Comparison of ENCODE assay signal across 20 mouse cellular contexts in the genomic region with DNA sequence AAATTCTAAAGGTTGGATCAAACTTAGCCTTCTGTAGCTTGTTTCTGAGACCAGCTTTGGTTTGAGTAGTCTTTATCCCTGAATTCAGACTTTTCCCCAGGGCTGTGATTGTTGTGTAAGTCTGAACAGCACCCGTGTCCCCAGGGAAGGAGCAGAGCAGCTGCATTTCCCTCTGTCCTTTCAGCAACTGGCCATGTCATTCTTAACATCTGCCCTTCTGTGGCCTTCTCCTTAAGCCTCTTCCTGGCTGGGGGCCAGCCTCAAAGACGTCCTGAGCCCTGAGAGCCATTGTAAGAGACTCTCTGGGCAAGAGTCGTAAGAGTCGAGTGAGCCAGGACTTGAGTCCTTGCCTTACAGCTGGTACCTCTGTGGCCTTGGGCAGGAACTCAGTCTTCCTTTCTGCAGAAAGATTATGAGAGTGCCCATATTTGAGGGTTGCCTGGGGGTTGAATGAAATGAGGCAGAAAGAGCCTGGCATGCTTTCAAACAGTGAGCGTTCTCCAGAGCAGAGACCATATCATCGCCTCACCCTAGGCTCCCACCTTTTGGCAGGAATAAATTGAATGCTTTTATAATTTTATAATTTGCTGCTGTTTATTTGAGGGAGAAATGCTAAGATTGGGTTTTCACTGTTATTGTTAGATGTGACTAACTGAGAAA. TPM values are rescaled to one million over a fixed set of nuclear protein-coding genes. Genes with fewer than 3 reads are reported as not detected.
A peak's percentile ranks its signal among the peaks of the same experiment; 100 is the strongest.
DNase-seq lines count a peak whose midpoint lies in the region; ATAC-seq and TF ChIP-seq lines count a peak whose summit lies in the region.
"Had no signal": no experiment of that assay in that cellular context is flagged by ENCODE, and none has a peak within 500 bp of the region (broad histone marks: within the 10 kb centered on the region; RNA-seq: fewer than 3 reads in every experiment).

No protein-coding gene starts in this region.

- H3K9me3 ChIP-seq in heart, embryonic 12.5 days (replicated peaks) = no peaks in the 10 kb centered on the region
- no peaks in the 10 kb centered on the region for H3K9me3 ChIP-seq in midbrain, embryonic 15.5 days
- H3K9me3 ChIP-seq in midbrain, embryonic 11.5 days (ENCODE audit: control insufficient read depth, low read length) = no peaks in the 10 kb centered on the region
- H3K9me3 ChIP-seq: heart, embryonic 13.5 days had no signal

- intact Hi-C loops in heart, postnatal 14 days (cut with DNase I) = no loop called here
- intact Hi-C loops in gastrocnemius, adult 2 months (cut with DNase I) = no loop called here

- H3K27me3 ChIP-seq in heart, embryonic 12.5 days (replicated peaks) = no peaks in the 10 kb centered on the region
- H3K27me3 ChIP-seq in midbrain, embryonic 15.5 days (replicated peaks) = no peaks in the 10 kb centered on the region
- no peaks in the 10 kb centered on the region for H3K27me3 ChIP-seq in midbrain, embryonic 11.5 days (ENCODE audit: control insufficient read depth, insufficient read depth, low read length)
- H3K27me3 ChIP-seq: heart, embryonic 13.5 days had no signal

- no peak overlapping the region for H3K9ac ChIP-seq in heart, embryonic 12.5 days
- no peak overlapping the region for H3K9ac ChIP-seq in midbrain, embryonic 15.5 days
- no peak overlapping the region for H3K9ac ChIP-seq in midbrain, embryonic 11.5 days (ENCODE audit: low read length)
- H3K9ac ChIP-seq: heart, embryonic 13.5 days; hindbrain, embryonic 14.5 days had no signal

- no peak overlapping the region for H3K4me2 ChIP-seq in heart, embryonic 12.5 days
- no peak overlapping the region for H3K4me2 ChIP-seq in midbrain, embryonic 15.5 days
- no peak overlapping the region for H3K4me2 ChIP-seq in midbrain, embryonic 11.5 days
- H3K4me2 ChIP-seq: heart, embryonic 13.5 days; hindbrain, embryonic 14.5 days; liver, embryonic 11.5 days had no signal

- no peak for ATAC-seq in heart, embryonic 12.5 days (ENCODE audit: insufficient number of reproducible peaks, low FRiP score)
- no peak for ATAC-seq in midbrain, embryonic 15.5 days (replicated peaks)
- ATAC-seq in midbrain, embryonic 11.5 days (ENCODE audit: low FRiP score) = no peak
- ATAC-seq in erythroblast, adult 5-6 weeks (replicated peaks; ENCODE audit: low FRiP score, poor library complexity, severe bottlenecking) = no peak
- ATAC-seq: forebrain, embryonic 14.5 days had no signal

- H3K27ac ChIP-seq in heart, embryonic 12.5 days (ENCODE audit: poor library complexity, severe bottlenecking) = no peak overlapping the region
- H3K27ac ChIP-seq in midbrain, embryonic 15.5 days = 0 out of 2 replicates have a peak overlapping the region, but pooled peaks have one; percentile 68
- no peak overlapping the region for H3K27ac ChIP-seq in midbrain, embryonic 11.5 days (ENCODE audit: low read depth, low read length)
- H3K27ac ChIP-seq in gastrocnemius, adult 2 months = no peak overlapping the region
- H3K27ac ChIP-seq: heart, embryonic 13.5 days; hindbrain, embryonic 14.5 days had no signal

- no peak for TF ChIP-seq CTCF in gastrocnemius, adult 2 months (IDR thresholded peaks at IDR 0.05)

- DNase-seq in heart, postnatal 14 days = peak; percentile 9 to 26
- no peak for DNase-seq in midbrain, embryonic 11.5 days (ENCODE audit: low spot score, missing footprints)
- DNase-seq in gastrocnemius, adult 2 months = peak; percentile 44
- no peak for DNase-seq in testis, postnatal 14 days (ENCODE audit: low spot score)
- DNase-seq: cerebellum, adult 11-12 months; kidney, adult 11 months; kidney, postnatal 25 days; layer of hippocampus, adult 9-11 months; thymus, postnatal 36 days had no signal

- no peak overlapping the region for H3K4me3 ChIP-seq in heart, embryonic 12.5 days
- no peak overlapping the region for H3K4me3 ChIP-seq in midbrain, embryonic 15.5 days
- H3K4me3 ChIP-seq in midbrain, embryonic 11.5 days (ENCODE audit: low read depth, low read length) = no peak overlapping the region
- H3K4me3 ChIP-seq in gastrocnemius, adult 2 months = no peak overlapping the region
- H3K4me3 ChIP-seq: heart, embryonic 13.5 days had no signal

- peaks cover 61% of the 10 kb centered on the region for H3K36me3 ChIP-seq in heart, embryonic 12.5 days
- peaks cover 3% of the 10 kb centered on the region; the same call in 1 of the 2 replicates for H3K36me3 ChIP-seq in midbrain, embryonic 15.5 days (replicated peaks)
- no peaks in the 10 kb centered on the region for H3K36me3 ChIP-seq in midbrain, embryonic 11.5 days (ENCODE audit: control insufficient read depth, insufficient read depth, low read length)

- WGBS in heart, embryonic 12.5 days = 80% methylated on average over 6 of the region's 6 CpGs
- 45% methylated on average over 6 of the region's 6 CpGs for WGBS in midbrain, embryonic 15.5 days
- WGBS in midbrain, embryonic 11.5 days = 64% methylated on average over 6 of the region's 6 CpGs

- no peaks in the 10 kb centered on the region for H3K4me1 ChIP-seq in heart, embryonic 12.5 days (replicated peaks)
- peaks cover 30% of the 10 kb centered on the region for H3K4me1 ChIP-seq in midbrain, embryonic 15.5 days
- H3K4me1 ChIP-seq in midbrain, embryonic 11.5 days (ENCODE audit: control insufficient read depth, insufficient read depth, low read length) = no peaks in the 10 kb centered on the region
- H3K4me1 ChIP-seq: heart, embryonic 13.5 days had no signal

RNA-seq across cellular contexts. Expression of gene Barhl1, which starts 33.5 kb away (rescaled TPM):
- not detected for total RNA-seq in heart, postnatal 14 days (2021)
- polyA plus RNA-seq in heart, embryonic 12.5 days (2016; fragmentation: Nextera tagmentation; extraction: Ambion mirVana) = not detected in 2 replicates
- polyA plus RNA-seq in midbrain, embryonic 15.5 days (2015; fragmentation: Nextera tagmentation; extraction: Ambion mirVana) = 53.5 and 77.8 TPM in 2 replicates
- polyA plus RNA-seq in midbrain, embryonic 11.5 days (2014; fragmentation: Nextera tagmentation; extraction: Ambion mirVana) = 12.2 and 12.7 TPM in 2 replicates
- total RNA-seq in gastrocnemius, adult 2 months (2021) = not detected
- total RNA-seq in erythroblast, adult 5-6 weeks (2015; ENCODE audit: low replicate concordance) = not detected in 2 replicates
- total RNA-seq in erythroblast, adult 5-6 weeks (2017; ENCODE audit: low replicate concordance) = 0.17 TPM in 1 of 2 replicates, not detected in the other
- total RNA-seq: left cerebral cortex, postnatal 10 days; megakaryocyte progenitor cell, adult 5-6 weeks; neutrophil, adult 5-6 weeks had no signal
- polyA plus RNA-seq: heart, embryonic 13.5 days; liver, embryonic 11.5 days; lung, embryonic 16.5 days had no signal

RNA-seq across cellular contexts. Expression of gene Ddx31, which starts 42.8 kb away (rescaled TPM):
- 1 to 10 TPM; 3.4 to 3.8 TPM for total RNA-seq in heart, postnatal 14 days (2021)
- 10.2 TPM in 2 replicates for polyA plus RNA-seq in heart, embryonic 12.5 days (2016; fragmentation: Nextera tagmentation; extraction: Ambion mirVana)
- 14.9 TPM in 2 replicates for polyA plus RNA-seq in midbrain, embryonic 15.5 days (2015; fragmentation: Nextera tagmentation; extraction: Ambion mirVana)
- polyA plus RNA-seq in midbrain, embryonic 11.5 days (2014; fragmentation: Nextera tagmentation; extraction: Ambion mirVana) = 18.8 and 20.7 TPM in 2 replicates
- 1 to 10 TPM; 4.8 to 5.0 TPM for total RNA-seq in gastrocnemius, adult 2 months (2021)
- 1.5 and 5.0 TPM in 2 replicates for total RNA-seq in erythroblast, adult 5-6 weeks (2015; ENCODE audit: low replicate concordance)
- total RNA-seq in erythroblast, adult 5-6 weeks (2017; ENCODE audit: low replicate concordance) = 0.98 and 2.0 TPM in 2 replicates

RNA-seq across cellular contexts. Expression of gene Gtf3c4, which starts 42.8 kb away (rescaled TPM):
- 10 to 100 TPM; 20.3 to 21.8 TPM for total RNA-seq in heart, postnatal 14 days (2021)
- 14.7 and 15.0 TPM in 2 replicates for polyA plus RNA-seq in heart, embryonic 12.5 days (2016; fragmentation: Nextera tagmentation; extraction: Ambion mirVana)
- polyA plus RNA-seq in midbrain, embryonic 15.5 days (2015; fragmentation: Nextera tagmentation; extraction: Ambion mirVana) = 22.7 and 22.8 TPM in 2 replicates
- 32.2 and 34.3 TPM in 2 replicates for polyA plus RNA-seq in midbrain, embryonic 11.5 days (2014; fragmentation: Nextera tagmentation; extraction: Ambion mirVana)
- total RNA-seq in gastrocnemius, adult 2 months (2021) = 10 to 100 TPM; 13.4 to 13.5 TPM
- total RNA-seq in erythroblast, adult 5-6 weeks (2015; ENCODE audit: low replicate concordance) = 5.4 and 5.8 TPM in 2 replicates
- 5.1 and 5.4 TPM in 2 replicates for total RNA-seq in erythroblast, adult 5-6 weeks (2017; ENCODE audit: low replicate concordance)

Comparison
In these comparisons a context has a peak if more than half of its experiments do, and no peak if none do; other contexts are left out.
1. DNase-seq: peak in heart, postnatal 14 days (2 of 2) and gastrocnemius, adult 2 months (single experiment); none in midbrain, embryonic 11.5 days (single experiment) and testis, postnatal 14 days (single experiment).